Mouse (Mus musculus) forebrain, embryonic 16.5 days (tissue): ENCODE results near the gene March4. TPM values are rescaled to one million over a fixed set of nuclear protein-coding genes. Genes with fewer than 3 reads are reported as not detected.

Experiments used
- ATAC-seq: fragments of 200-750 bp; cut with Nextera tagmentation; 2 replicates; pipeline ENCODE4 v1.8.0; 2017; ENCODE audit warnings: mild to moderate bottlenecking, moderate library complexity
- H3K27ac ChIP-seq: fragments of 300-500 bp; sonication (generic); 2 replicates; pipeline ENCODE4 v1.5.1; 2014; ENCODE audit warnings: low read length, control low read depth
- H3K27me3 ChIP-seq: fragments of 300-500 bp; sonication (generic); replicated peaks from 2 replicates; pipeline ENCODE4 v1.6.1; 2014; ENCODE audit warnings: low read length; ENCODE audit not compliant: control insufficient read depth, insufficient read depth
- H3K36me3 ChIP-seq: fragments of 300-500 bp; sonication (generic); 2 replicates; pipeline ENCODE4 v1.6.1; 2014; ENCODE audit not compliant: control insufficient read depth, insufficient read depth
- H3K4me1 ChIP-seq: fragments of 300-500 bp; sonication (generic); replicated peaks from 2 replicates; pipeline ENCODE4 v1.6.1; 2014; ENCODE audit warnings: low read length; ENCODE audit not compliant: control insufficient read depth, insufficient read depth
- H3K4me2 ChIP-seq: fragments of 300-500 bp; sonication (generic); 2 replicates; pipeline ENCODE4 v1.6.1; 2014; ENCODE audit warnings: mild to moderate bottlenecking, low read length, control low read depth
- H3K4me3 ChIP-seq: fragments of 300-500 bp; sonication (generic); replicated peaks from 2 replicates; pipeline ENCODE4 v1.5.1; 2014; ENCODE audit warnings: mild to moderate bottlenecking, low read length, control low read depth
- H3K9ac ChIP-seq: fragments of 300-500 bp; sonication (generic); replicated peaks from 2 replicates; pipeline ENCODE4 v1.6.1; 2014; ENCODE audit warnings: low read depth, low read length, control low read depth
- H3K9me3 ChIP-seq: fragments of 300-500 bp; sonication (generic); 2 replicates; pipeline ENCODE4 v1.6.1; 2016; ENCODE audit warnings: low read length; ENCODE audit not compliant: control insufficient read depth
- WGBS: fragments of 180-500 bp; shearing (Covaris S2); extraction: QIAGEN DNeasy Blood & Tissue Kit; methylation state at CpG from one replicate; pipeline ENCODE4 v1.1.7; 2014; 5-methylcytosine and 5-hydroxymethylcytosine counted together
- polyA plus RNA-seq: library from polyadenylated mRNA; unstranded; fragments of >200 nt; fragmentation: Nextera tagmentation; extraction: Ambion mirVana; gene quantifications from 2 replicates; pipeline ENCODE4 v1.2.1, GENCODE M21; 2015

The March4 gene
- polyA plus RNA-seq, 1 experiment from 2014 or later = 7.7 TPM

DNA sequence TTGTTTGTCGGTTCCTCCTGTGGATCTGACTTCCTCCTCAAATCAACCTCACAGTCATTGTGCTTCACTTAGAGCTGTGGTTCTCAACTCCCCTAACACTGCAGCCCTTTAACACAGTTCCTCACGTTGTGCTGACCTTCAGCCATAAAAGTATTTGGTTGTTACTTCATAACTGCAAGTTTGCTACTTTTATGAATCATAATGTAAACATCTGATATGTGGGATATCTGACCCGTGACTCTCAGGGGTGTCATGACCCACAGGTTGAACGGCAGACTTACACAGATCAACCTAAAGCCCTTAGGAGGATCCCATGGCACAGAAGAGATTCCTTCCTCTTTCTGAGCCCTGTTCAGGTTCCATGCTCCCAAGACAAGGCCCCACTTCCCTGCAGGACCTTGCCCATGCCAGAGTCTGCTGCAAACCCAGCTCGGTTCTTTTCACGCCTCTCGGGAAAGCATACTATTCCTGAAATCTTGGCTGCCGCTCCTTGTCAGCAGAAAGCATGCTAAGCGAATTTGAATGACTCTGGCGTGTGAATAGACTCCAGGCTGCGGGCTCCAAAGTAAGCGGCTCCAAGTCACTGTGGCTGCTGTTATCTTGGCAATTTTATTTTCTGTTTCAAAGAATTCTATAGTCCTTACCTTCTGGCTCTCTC, 71.7 kb downstream of the March4 start:
- ATAC-seq = peak; percentile 87
- H3K27me3 ChIP-seq = no peaks in the 10 kb centered on the region
- H3K4me2 ChIP-seq = no peak overlapping the region
- no peak overlapping the region for H3K4me3 ChIP-seq
- H3K9ac ChIP-seq = no peak overlapping the region
- 15% methylated on average over 12 of the region's 12 CpGs for WGBS
- H3K4me1 ChIP-seq = peaks cover 5% of the 10 kb centered on the region
- no peaks in the 10 kb centered on the region for H3K36me3 ChIP-seq
- no peaks in the 10 kb centered on the region for H3K9me3 ChIP-seq
- peak overlapping the region; percentile 73 for H3K27ac ChIP-seq

DNA sequence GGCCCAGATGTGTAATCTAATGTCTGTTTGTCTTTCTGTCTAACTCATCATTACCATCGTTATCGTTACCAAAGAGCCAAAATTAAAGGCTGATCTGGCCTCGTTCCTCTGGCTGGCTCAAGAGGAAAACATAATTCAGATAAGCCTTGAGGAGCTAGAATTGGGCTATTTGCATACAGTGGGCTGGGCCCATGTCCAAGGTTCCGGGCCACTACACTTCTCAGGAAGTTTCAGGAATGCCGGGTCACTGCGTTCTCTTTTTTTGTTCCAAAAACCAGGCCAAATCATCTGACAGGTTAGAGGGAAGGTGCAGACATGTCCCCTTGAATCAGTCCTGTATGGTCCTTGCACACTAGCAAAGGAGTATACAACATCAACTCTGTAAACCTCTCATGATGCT, 74.2 kb downstream of the March4 start:
- H3K36me3 ChIP-seq = no peaks in the 10 kb centered on the region
- 52% methylated on average over 6 of the region's 6 CpGs for WGBS
- H3K27ac ChIP-seq = no peak overlapping the region

DNA sequence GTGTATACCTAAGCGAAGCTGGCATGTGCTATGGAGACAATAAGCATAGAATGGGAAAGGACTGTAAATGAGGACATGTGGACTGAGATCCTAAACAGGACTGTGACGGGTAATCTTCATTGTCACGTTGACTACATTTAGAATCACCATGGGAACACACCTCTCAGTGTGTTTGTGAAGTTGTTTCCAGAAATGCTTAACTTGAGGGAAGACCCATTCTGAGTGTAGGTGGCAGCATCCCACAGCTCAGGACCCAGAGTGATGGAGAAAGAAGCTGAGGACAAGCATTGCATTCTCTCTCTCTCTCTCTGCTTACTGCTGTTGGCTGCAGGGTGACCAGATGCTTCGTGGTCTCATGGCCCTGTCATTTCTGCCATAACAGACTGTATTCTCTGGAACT, 79.1 kb downstream of the March4 start:
- no peak for ATAC-seq
- no peaks in the 10 kb centered on the region for H3K27me3 ChIP-seq
- WGBS = 81% methylated on average over 4 of the region's 4 CpGs
- no peak overlapping the region for H3K4me2 ChIP-seq
- no peaks in the 10 kb centered on the region for H3K9me3 ChIP-seq
- H3K27ac ChIP-seq = no peak overlapping the region
- H3K4me3 ChIP-seq = no peak overlapping the region
- peaks cover 18% of the 10 kb centered on the region for H3K4me1 ChIP-seq
- no peak overlapping the region for H3K9ac ChIP-seq
- no peaks in the 10 kb centered on the region for H3K36me3 ChIP-seq

More for the DNA sequence above, 74.2 kb downstream of the March4 start:
- Histone ChIP-seq H3K4me1 (peaks cover 5% of the 10 kb centered on the region), H3K9ac (no peak overlapping the region), H3K9me3 (no peaks in the 10 kb centered on the region), H3K4me2 (no peak overlapping the region), H3K27me3 (no peaks in the 10 kb centered on the region), H3K4me3 (no peak overlapping the region)
- no peak for ATAC-seq

DNA sequence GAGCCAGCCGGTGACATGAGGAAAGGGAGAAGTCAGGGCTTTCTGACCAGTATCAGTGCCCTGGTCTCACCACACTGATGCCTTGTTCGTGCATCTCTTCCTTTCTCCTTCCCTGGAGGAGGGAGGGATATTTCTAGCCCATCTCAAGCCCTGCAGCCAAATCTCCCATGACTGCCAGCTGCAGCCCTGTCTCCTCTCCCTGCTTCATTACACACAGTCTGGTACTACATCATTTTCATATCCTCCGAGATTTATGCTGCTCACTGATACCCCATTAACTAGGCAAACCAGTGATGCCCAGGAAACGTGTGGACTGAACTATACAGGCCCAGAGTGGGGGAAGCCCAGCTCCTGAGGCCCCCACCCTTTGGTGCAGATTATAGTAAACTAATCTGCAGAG, 80.8 kb downstream of the March4 start:
- peak; percentile 61 for ATAC-seq
- peaks cover 18% of the 10 kb centered on the region for H3K4me1 ChIP-seq
- H3K27me3 ChIP-seq = no peaks in the 10 kb centered on the region
- no peaks in the 10 kb centered on the region for H3K36me3 ChIP-seq
- WGBS = 57% methylated on average over 4 of the region's 4 CpGs
- no peaks in the 10 kb centered on the region for H3K9me3 ChIP-seq
- H3K4me3 ChIP-seq = no peak overlapping the region
- peak overlapping the region; percentile 5; the same call in 1 of the 2 replicates for H3K9ac ChIP-seq
- no peak overlapping the region for H3K4me2 ChIP-seq
- peak overlapping the region; percentile 29 for H3K27ac ChIP-seq

DNA sequence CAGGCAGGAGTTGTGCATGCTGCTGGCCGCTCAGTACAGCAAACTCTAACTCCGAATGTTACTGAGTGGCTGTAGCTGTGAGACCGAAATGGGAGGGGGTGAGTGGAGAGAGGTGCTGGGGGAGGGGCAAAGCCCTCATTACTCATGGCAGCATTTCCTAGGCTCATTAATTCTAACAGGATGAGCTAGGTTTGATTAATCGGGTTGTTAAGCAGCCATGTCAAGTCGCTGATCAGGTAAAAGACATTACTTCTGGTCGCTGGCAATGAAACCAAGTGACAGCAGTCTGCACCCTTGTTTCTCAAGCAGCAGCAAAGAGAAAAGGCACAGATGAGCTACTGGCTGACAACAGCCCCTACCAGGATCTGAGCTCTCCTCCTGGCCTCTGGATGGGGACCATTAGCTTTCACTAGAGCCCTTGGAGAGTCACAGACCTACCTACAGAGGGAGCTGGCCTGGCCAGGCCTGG, 82.0 kb downstream of the March4 start:
- WGBS = 23% methylated on average over 6 of the region's 6 CpGs
- Histone ChIP-seq H3K9ac (no peak overlapping the region), H3K9me3 (no peaks in the 10 kb centered on the region), H3K4me2 (no peak overlapping the region), H3K36me3 (no peaks in the 10 kb centered on the region), H3K27ac (peak overlapping the region; percentile 65), H3K4me3 (no peak overlapping the region), H3K27me3 (no peaks in the 10 kb centered on the region), H3K4me1 (peaks cover 18% of the 10 kb centered on the region)
- peak; percentile 36 for ATAC-seq

DNA sequence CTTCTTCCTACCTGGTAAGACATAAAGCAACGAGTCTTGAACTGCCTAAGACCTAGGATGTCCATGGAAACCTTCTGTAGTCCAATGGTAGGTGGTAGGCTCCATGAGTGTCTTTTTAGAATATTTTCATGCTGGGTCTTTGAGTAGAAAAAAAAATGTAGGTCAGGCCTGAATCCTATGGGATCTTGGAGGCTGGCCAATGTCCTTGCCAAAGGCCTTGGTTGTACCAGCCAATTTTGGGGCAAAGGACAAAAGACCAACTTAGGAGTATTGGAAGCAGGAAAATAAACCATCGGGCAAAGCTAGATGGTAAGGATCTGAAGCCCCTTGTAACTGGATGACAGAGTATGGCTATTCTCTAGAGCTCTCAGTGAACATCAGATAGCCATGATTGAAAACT, 83.9 kb downstream of the March4 start:
- no peak overlapping the region for H3K27ac ChIP-seq
- WGBS = 67% methylated on average over 2 of the region's 2 CpGs
- ATAC-seq = no peak
- H3K4me3 ChIP-seq = no peak overlapping the region
- peaks cover 18% of the 10 kb centered on the region for H3K4me1 ChIP-seq
- no peak overlapping the region for H3K9ac ChIP-seq
- no peaks in the 10 kb centered on the region for H3K9me3 ChIP-seq
- H3K36me3 ChIP-seq = no peaks in the 10 kb centered on the region
- H3K4me2 ChIP-seq = no peak overlapping the region
- no peaks in the 10 kb centered on the region for H3K27me3 ChIP-seq

DNA sequence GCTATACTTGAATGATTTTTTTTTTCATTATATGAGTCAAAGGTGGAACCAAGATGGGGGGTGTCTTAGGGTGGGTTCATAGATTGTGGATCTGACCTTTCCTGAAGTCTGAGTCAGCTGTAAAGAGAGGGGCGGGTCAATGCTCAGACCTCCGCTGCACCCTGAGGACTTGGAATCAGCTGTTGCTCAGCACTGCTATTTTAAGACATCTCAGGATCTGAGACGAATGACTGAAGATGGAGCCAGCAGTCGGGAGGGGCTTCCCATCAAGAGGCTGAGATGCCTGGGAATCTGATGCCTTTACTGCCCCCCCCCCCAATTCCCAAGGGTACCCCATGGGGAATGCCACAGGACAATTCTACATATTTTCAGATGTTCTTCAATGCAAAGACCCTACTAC, 85.9 kb downstream of the March4 start:
- Histone ChIP-seq H3K9ac (no peak overlapping the region), H3K9me3 (no peaks in the 10 kb centered on the region), H3K36me3 (no peaks in the 10 kb centered on the region; the same call in 1 of the 2 replicates), H3K4me1 (peaks cover 11% of the 10 kb centered on the region), H3K27me3 (no peaks in the 10 kb centered on the region), H3K4me3 (no peak overlapping the region), H3K27ac (no peak overlapping the region), H3K4me2 (no peak overlapping the region)
- WGBS = 78% methylated on average over 4 of the region's 4 CpGs
- ATAC-seq = no peak

DNA sequence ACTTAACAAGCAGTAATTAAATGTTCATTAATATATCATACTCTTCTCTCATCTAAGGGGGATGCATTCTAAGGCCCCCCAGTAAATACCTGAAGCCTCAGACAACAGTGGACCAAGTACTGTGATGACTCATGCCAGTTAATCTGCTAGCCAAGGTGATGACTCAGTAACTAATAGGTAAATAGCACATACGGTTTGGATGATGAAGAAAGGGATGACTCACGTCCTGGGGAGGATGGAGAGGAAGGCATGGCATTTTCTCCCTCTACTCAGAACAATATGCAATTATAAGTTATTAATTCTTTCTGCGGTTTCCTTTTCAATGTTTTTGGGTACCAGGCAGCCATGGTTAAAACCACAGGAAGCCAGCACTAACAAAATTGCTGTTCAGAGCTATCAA, 87.0 kb downstream of the March4 start:
- Histone ChIP-seq H3K27me3 (no peaks in the 10 kb centered on the region), H3K9ac (no peak overlapping the region), H3K4me3 (no peak overlapping the region), H3K4me2 (no peak overlapping the region), H3K27ac (no peak overlapping the region), H3K4me1 (peaks cover 5% of the 10 kb centered on the region), H3K9me3 (no peaks in the 10 kb centered on the region), H3K36me3 (no peaks in the 10 kb centered on the region; the same call in 1 of the 2 replicates)
- no peak for ATAC-seq
- 85% methylated on average over 3 of the region's 3 CpGs for WGBS

DNA sequence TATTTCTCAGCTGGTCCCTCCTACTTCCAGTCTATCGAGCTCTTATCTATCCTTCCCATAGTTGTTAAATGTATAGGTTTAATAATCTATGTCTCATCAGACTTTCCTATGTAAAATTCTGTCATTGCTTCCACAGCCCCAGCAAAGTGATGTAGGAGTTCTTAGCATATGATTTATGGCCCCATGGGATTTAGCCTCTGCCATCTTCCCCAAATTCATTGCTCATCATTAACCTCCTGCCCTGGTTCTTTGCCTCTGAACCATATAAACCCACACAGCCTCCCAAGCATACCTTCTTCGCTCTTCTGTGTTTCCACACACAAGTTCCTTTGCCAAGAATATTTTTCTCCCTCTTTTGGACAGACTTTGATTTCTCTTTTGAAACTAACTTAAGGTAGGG, 94.0 kb downstream of the March4 start:
- no peak for ATAC-seq
- H3K27me3 ChIP-seq = no peaks in the 10 kb centered on the region
- no peak overlapping the region for H3K4me2 ChIP-seq
- H3K9ac ChIP-seq = no peak overlapping the region
- H3K27ac ChIP-seq = no peak overlapping the region
- no peak overlapping the region for H3K4me3 ChIP-seq
- no peaks in the 10 kb centered on the region for H3K9me3 ChIP-seq
- no peaks in the 10 kb centered on the region; the same call in 1 of the 2 replicates for H3K36me3 ChIP-seq
- WGBS = 91% methylated on average over 2 of the region's 2 CpGs
- H3K4me1 ChIP-seq = peaks cover 5% of the 10 kb centered on the region; the same call in 1 of the 2 replicates
